Mouse (Mus musculus) right cerebral cortex, postnatal 4 days (tissue): ENCODE data around the gene Ptbp1.

Experiments
- DNase-seq: peaks from one replicate; pipeline ENCODE4 v3.0.0-alpha.2; 2022

Gene Ptbp1

GRCm38 (mm10) chr10:79859116-79859515 lies 4.9 kb downstream of the Ptbp1 start:
- no peak for DNase-seq

DNA sequence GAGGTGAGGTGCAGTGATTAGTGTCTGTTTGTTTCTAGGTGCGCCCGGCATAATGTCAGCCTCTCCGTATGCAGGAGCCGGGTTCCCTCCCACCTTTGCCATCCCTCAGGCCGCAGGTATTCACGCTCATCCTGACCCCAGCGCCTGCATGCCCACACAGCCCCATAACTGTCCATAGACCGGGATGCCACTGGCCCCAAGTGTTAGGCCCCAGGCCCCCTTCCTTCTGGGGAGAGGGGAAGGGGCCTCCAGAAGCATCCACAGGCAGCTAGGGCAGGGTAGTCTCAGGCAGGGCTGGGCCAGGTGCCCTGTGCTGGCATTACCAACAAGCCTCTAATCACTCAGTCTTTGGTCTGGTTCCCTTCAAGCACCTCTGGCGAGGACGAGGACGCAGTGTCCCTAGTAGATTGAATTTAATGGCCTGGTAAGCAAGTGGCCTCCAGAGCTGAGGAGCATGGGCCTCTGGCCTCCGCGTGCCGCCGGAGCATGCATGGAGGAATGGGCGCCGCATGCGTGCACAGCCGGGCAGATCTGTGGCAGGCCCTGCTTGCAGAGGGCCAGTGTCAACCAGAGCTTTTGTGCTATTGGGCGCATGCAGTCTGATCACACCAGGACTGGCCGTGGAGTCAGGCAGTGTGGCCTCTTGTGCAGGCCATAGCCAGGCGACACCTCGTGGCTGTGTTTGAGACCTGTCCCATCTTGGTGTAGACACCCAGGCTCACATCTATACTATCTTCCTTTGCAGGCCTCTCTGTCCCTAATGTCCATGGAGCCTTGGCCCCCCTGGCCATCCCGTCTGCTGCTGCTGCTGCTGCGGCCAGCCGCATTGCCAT lies 6.1 kb downstream of the Ptbp1 start:
- DNase-seq = no peak

GRCm38 (mm10) chr10:79861230-79862048 lies 7.2 kb downstream of the Ptbp1 start:
- DNase-seq = no peak

DNA sequence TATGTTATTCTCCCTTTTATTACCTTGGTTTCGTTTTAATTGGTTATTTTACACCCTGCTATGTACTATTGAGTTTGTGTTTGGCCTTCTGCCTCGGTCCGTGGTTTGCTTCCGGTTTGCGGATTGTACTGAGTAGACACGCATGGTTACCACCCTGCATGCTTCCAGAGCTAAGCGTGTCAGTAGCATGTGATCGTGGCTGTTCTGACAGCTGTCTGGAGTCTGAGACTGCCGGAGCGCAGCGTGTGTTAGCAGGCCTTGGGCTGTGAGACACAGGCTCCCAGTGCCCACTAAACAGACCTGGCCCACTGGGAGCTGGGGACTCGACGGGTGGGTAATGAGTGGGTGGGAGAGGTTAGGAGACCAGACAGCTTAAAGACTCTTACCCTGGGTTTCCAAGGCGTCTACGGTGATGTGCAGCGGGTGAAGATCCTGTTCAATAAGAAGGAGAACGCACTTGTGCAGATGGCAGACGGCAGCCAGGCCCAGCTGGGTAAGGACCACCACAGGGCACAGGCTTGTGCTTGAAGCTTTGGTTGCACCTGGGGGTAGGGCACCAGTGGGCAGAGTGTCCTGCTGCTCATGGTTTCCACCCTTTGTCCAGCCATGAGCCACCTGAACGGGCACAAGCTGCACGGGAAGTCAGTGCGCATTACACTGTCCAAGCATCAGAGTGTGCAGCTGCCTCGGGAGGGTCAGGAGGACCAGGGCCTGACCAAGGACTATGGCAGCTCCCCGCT lies 8.0 kb downstream of the Ptbp1 start:
- peak; percentile 12 for DNase-seq

DNA sequence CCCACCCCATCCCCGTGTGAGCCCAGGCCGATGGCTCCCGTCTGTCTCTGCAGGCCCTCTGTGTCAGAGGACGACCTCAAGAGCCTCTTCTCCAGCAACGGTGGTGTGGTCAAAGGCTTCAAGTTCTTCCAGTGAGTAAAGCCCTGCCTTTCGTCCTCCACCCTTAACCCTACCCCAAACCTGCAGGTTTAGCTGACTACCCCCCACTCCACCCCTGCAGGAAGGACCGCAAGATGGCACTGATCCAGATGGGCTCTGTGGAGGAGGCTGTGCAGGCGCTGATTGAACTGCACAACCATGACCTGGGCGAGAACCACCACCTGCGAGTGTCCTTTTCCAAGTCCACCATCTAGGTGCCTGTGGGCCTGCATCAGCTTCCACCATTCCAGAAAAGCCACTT lies 8.7 kb downstream of the Ptbp1 start:
- peak; percentile 29 for DNase-seq

- DNase-seq = no peak
Observed at GRCm38 (mm10) chr10:79864351-79865188, 10.3 kb downstream of the Ptbp1 start.

GRCm38 (mm10) chr10:79865189-79865601 lies 11.0 kb downstream of the Ptbp1 start:
- DNase-seq = peak; percentile 14

GRCm38 (mm10) chr10:79865801-79866295 lies 11.6 kb downstream of the Ptbp1 start:
- DNase-seq = no peak

- DNase-seq = no peak
Observed at GRCm38 (mm10) chr10:79866601-79867000, 12.4 kb downstream of the Ptbp1 start.

DNA sequence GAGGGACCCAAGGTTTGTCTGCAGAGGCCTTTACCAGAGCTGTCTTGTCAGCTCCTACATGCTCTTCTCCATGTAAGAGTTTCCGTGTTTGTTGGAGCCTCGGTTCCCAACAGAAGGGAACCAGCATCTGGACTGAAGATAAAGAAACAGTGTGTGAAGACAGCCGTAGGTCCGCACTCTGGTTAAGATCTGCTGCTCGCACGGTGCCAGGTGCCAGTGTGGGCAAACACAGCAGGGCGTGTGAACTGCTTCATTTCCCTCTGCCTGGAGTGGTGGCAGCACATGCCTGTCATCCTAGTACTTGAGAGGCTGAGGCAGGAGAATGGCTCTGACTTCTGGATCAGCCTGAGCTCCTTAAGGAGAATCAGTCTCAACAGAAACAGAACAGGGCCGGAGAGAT lies 17.6 kb downstream of the Ptbp1 start:
- DNase-seq = no peak

- DNase-seq = no peak
Observed at GRCm38 (mm10) chr10:79872862-79873261, 18.6 kb downstream of the Ptbp1 start.

GRCm38 (mm10) chr10:79873313-79873712 lies 19.1 kb downstream of the Ptbp1 start:
- no peak for DNase-seq

- DNase-seq = no peak
Observed at GRCm38 (mm10) chr10:79873715-79874289, 19.6 kb downstream of the Ptbp1 start.

GRCm38 (mm10) chr10:79874290-79874862 lies 20.1 kb downstream of the Ptbp1 start, which contains the start of the genes Prtn3 and Plppr3:
Gene Prtn3 (plus strand): TSS chr10:79874476.
Gene Plppr3 (minus strand): TSS chr10:79874634.
- DNase-seq = peak; percentile 73

DNA sequence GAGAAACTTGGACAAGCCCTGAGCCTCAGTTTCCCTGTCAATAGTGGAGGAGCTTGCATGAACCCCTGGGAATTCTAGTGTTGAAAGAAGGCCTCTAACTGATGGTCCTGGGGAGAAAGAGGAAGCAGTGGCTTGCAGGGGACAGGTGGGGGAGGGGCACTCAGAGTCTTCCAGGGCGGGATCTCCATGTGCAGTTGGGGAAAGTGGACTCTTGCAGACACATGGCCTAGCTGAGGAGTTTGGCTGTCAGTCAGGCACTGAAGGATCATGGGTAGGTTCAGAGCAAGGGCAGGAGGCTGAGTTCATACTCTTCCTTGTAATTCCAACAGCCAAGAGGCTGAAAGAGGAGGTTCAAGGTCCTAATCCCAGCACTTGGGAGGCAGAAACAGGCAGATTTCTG lies 22.9 kb downstream of the Ptbp1 start:
- DNase-seq = no peak

DNA sequence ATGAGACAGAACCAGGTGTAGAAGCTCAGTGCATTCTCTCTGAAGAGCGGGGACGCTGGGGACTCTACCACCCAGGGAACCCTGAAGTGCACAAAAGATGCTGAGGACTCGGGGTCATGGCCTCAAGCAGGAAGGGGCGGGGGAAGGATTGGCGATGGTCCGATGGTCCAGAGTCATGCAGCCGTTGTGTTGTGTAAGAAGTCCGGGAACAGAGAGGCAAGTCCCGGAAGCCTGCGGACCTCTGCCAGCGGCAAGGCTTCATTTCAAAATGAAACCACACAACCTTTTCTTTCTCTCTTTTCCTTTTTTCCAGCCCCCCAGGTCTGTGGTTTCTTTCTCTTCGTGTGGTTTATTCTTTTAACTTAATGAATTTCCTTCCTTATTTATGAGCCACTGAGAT lies 23.5 kb downstream of the Ptbp1 start:
- DNase-seq = no peak

GRCm38 (mm10) chr10:79879527-79879926 lies 25.3 kb downstream of the Ptbp1 start:
- no peak for DNase-seq

GRCm38 (mm10) chr10:79880721-79881120 lies 26.5 kb downstream of the Ptbp1 start:
- no peak for DNase-seq

GRCm38 (mm10) chr10:79881981-79882380 lies 27.8 kb downstream of the Ptbp1 start:
- no peak for DNase-seq

DNA sequence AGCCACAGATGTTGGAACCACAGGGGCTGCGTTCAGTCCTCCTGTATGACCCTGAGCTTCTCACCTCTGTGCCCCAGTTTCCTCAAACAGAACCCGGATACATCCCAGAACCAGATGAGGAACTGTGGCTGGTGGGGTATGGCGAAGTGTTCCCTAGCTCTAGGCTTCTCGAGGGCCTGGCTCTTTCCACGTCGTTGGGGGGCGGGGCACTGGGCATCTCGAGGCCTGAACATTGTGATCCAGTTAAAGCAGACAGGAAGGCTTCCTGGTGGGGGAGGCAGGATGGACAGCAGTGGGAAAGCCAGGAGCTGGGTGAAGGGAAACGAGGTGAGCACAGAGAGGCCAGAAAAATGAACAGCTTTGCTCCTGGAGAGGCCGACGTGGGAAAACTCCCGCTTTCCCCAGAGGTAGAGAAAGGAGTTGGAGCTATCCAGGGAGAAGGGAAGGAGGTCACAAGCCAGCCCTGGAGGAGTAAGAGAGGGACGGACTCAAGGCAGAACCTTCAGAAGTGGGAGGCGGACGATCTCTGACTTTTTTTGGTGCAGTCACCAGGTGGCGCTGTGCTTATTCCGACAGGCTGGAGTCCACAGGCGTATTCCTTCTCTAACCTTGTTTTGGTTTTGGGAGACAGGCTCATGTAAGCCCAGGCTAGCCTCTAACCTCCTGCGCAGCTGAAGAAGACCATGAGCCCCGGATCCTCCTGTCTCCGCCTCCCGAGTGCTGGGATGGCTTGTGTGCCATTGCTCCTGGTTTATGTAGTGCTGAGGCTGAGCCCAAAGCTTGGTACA lies 29.3 kb downstream of the Ptbp1 start:
- peak; percentile 85 for DNase-seq
